Mouse (Mus musculus): ENCODE results near the gene Ptgfrn.

DNA sequence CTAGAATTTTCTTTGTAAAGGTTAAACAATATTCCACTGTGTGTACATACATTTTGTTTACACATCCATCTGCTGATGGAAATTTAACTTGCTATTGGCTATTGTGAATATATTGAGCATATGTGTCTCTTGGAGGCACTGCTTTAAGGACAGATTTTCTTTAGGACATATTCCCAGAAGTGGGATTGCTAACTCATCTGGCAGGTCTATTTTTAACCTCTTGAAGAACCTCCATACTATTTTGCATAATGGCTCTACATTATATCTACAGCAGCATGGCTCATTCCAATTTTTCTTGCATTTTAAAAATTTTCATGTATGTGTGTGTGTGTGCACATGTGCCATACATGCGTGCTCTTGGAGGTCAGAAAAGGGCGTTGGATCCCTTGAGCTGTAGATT, 74.1 kb downstream of the Ptgfrn start:
- TF ChIP-seq CTCF (conservative IDR thresholded peaks at IDR 0.05; ENCODE audit: low read length): no peak
- no peak for TF ChIP-seq POU5F1 (IDR thresholded peaks at IDR 0.05; ENCODE audit: borderline replicate concordance, low read length)
- no peak for TF ChIP-seq NANOG (IDR thresholded peaks at IDR 0.05; ENCODE audit: borderline replicate concordance, low read length)

All from E14TG2a.4 (cell line).